Mouse (Mus musculus): ENCODE measurements around the gene Synj2. TPM values are rescaled to one million over a fixed set of nuclear protein-coding genes. Genes with fewer than 3 reads are reported as not detected.

Gene Synj2
- total RNA-seq, 2 experiments from 2014 or later = 8.3 to 9.8 TPM

DNA sequence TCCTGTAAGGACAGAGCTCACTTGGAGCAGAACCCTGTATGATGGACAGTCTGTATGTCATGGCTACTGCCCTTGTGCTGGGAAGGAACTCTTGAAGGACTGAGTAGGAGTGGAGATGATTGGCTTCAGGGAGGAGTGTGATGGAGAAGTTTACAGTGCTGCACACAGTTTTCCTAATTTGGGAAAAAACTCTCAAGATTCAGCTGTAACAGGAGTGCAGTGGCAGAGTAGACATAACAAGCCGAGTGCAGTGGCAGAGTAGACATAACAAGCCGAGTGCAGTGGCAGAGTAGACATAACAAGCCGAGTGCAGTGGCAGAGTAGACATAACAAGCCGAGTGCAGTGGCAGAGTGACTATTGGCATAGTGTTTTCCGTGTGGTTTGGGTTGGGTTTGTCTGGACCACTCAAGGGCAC is 80.3 kb downstream of the Synj2 start:
- ATAC-seq (replicated peaks; ENCODE audit: poor library complexity) = peak; percentile 63

- ATAC-seq (replicated peaks; ENCODE audit: poor library complexity) = no peak
Measured at GRCm38 (mm10) chr17:6025831-6026230, 84.8 kb downstream of the Synj2 start.

- ATAC-seq (replicated peaks; ENCODE audit: poor library complexity) = no peak
Measured at GRCm38 (mm10) chr17:6035661-6036060, 94.6 kb downstream of the Synj2 start.

DNA sequence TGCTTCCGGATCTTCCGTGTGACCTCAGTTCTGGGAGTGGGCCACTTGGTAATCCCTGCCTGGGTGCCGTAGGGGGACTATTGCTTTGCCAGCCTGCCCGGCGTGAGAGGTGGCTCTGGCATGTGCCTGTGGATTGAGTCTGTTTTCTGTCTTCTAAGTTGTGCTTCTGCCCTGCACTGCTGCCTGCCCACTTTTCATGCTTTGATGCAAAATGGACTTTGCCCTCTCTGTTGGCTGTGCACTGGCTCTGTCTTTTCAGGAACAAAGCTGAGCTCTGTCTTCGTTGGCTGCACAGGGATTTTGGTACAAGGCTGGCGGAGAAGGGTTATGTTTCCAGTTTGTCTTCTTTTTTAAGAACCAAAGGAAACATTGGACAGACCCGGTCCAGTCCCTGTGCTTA is 95.4 kb downstream of the Synj2 start:
- no peak for ATAC-seq (replicated peaks; ENCODE audit: poor library complexity)

GRCm38 (mm10) chr17:6036872-6037271 is 95.8 kb downstream of the Synj2 start:
- no peak for ATAC-seq (replicated peaks; ENCODE audit: poor library complexity)

GRCm38 (mm10) chr17:6037507-6037906 is 96.4 kb downstream of the Synj2 start:
- no peak for ATAC-seq (replicated peaks; ENCODE audit: poor library complexity)

DNA sequence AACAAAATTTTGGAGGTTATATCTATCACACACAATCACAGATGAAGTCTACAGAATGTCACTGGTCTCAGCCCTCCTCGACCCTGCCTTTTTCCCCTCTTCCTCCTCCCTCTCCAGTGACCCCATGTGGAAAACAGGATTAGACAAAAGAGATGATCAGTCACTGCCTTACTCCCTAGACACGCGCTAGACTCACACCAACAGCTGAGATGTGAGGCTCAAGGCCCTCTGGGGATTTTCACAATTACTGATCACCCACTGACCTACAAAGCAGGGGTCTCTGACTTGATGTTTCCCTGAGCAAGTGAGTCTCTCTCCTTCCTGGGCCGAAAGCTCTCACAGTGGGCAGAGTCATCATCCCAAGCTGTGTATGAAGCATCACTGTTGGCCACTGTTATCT is 111.7 kb downstream of the Synj2 start:
- ATAC-seq (replicated peaks; ENCODE audit: poor library complexity) = no peak

DNA sequence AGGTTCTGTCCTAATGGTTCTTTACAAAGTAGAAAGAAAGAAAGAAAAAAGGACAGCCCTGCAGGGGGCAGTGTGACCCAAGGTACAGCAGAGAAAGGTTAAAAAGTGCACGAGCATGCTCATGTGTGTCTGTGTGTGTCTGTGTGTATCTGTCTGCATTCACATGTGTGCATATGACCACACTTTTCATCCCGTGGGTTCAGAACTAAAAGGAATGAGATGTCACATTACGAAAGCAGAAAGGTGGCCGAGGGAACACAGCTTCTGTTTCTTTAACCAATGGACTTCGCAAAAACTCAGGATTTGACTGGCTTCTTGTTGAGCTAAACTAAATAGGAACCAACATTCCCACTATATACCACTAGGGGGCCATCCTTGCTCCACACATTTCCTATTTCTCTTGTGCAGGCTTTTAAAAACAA is 113.9 kb downstream of the Synj2 start:
- peak; percentile 96 for ATAC-seq (replicated peaks; ENCODE audit: poor library complexity)

DNA sequence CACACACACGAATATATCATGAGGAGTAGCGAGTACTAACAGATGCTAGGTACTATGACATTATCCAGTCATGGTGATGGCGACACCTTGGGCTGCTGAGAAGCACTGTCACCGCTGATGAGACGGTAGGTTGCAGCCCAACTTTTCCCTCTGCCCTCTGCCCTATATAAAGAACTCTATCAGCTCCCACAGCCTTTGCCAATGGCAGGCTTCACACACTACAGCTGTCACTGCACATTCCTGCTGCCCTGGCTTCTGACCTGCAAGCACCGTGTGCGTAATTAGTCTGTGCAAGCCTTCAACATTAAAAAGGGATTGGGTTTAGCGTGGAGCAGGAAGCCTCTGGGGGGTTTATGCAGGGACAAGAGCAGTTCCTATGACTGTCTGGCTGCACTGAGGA is 121.7 kb downstream of the Synj2 start:
- ATAC-seq (replicated peaks; ENCODE audit: poor library complexity) = no peak

DNA sequence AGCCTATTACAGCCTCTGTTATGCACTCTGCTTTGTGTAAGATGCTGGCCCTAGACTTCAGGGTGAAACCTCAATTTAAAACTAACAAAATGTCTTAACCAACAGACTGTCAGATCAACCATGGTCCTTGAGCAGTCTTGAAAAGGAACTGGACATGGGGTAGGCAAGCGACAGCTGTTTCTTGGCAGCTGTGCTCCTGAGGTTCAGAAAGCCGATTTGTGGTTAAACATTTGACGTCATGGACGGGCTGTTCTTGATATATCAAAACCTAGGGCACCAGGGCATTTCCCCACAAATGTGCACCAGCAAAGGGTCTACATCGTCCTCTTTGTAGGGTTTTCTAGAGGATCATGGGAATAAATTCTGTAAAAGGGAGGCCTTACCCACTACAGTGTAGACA is 122.5 kb downstream of the Synj2 start:
- ATAC-seq (replicated peaks; ENCODE audit: poor library complexity) = no peak

GRCm38 (mm10) chr17:6066021-6066420 is 124.9 kb downstream of the Synj2 start:
- ATAC-seq (replicated peaks; ENCODE audit: poor library complexity) = no peak

DNA sequence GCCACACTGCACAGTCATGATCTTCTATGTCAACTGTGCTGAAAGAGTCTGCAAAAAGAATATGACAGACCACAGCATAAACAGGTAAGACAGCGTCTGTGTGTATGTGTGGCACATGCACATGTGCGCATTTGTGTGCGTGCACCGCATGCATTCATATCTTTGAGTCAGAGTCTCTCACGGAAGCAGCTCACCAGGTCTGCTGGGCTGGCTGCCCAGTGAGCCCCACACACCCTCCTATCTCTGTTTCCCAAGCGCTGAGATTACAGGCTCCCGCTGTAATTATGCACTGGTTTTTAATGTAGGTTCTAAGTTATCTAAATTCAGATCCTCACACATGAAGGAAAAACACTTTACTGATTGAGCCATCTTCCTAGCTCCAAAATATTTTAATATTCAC is 126.5 kb downstream of the Synj2 start:
- no peak for ATAC-seq (replicated peaks; ENCODE audit: poor library complexity)

DNA sequence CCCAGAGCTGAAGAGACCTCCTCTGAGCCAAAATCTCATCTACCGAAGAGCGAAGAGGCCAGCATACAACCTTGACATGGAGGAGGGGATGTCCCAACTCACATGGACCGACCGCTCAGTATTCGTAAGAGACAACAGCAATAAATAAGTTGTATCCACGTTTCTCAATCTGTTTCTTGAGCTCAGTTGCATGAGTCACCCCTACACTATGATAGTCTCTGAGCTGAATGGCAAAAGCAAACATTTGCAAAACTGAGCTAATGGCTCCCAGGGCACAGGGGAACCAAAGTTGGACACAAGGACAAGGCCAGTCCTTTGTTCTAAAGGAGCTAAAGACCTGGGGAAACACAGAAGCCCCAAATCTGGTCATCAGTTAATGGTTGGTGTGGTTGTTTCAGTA is 128.8 kb downstream of the Synj2 start:
- no peak for ATAC-seq (replicated peaks; ENCODE audit: poor library complexity)

DNA sequence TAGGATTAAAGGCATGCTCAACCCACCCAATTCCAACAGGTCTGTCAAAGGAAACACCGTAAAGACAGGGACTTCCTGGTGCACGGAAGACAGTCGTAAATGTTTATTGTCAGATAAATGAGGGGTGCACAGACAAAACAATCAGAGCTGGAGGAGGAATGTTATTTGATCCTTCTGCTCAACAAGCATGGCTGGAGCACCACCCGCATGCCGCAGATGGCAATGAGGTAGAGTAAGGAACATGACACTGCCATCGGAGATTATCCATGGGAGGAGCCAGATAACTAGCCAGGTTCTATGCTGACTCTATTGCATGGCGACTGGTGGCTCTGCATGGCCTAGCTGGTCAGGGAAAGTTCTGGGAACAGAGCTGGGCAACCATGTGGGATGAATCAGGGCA is 132.3 kb downstream of the Synj2 start:
- ATAC-seq (replicated peaks; ENCODE audit: poor library complexity) = no peak

DNA sequence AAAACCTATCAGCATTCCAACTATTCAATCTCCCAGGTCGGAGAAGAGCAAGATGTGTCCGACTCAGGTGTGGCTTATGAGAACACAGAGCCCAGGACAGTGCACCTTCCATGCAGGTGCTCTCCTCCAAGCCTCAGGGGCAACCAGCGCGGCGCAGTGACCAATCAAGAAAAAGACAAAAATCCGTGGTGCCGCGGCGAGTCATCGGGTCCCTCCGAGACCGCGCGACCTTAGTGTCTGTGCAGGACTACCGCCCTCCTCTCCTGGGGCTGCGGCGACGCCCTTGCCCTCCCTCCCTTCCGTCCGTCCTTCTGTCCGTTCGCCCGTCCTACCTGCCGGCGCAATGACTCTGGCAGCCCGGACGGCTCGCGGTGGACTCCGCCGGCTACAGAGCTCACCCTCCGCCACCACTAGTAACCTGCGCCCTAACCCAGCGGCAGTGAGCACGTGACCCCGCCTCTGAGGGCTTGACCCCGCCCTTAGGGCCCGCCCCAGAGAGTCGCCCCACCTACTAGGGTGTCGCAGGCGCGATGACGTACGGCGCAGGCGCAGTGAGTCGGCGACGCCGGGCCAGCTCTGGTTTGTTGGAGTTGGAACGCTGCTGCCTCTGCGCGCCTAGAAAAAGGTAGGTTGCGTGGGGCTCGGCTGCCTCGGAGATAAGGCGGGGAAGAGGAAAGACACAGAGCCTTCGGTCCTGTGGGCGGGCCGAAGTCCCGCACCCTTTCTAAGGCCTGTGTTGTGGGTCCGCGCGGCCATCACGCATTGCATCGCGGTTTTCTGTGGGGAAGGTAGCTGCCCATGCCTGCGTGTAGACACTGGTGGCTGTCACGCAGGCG is 138.4 kb downstream of the Synj2 start, which contains the start of the genes Serac1 and Gtf2h5:
TSS of gene Serac1 (minus strand) at position 455 of the 836 bp plus-strand sequence.
TSS of gene Gtf2h5 (plus strand) at position 500 of the 836 bp plus-strand sequence.
- ATAC-seq (replicated peaks; ENCODE audit: poor library complexity) = peak; percentile 93

GRCm38 (mm10) chr17:6083323-6083890 is 142.3 kb downstream of the Synj2 start:
- ATAC-seq (replicated peaks; ENCODE audit: poor library complexity) = no peak

DNA sequence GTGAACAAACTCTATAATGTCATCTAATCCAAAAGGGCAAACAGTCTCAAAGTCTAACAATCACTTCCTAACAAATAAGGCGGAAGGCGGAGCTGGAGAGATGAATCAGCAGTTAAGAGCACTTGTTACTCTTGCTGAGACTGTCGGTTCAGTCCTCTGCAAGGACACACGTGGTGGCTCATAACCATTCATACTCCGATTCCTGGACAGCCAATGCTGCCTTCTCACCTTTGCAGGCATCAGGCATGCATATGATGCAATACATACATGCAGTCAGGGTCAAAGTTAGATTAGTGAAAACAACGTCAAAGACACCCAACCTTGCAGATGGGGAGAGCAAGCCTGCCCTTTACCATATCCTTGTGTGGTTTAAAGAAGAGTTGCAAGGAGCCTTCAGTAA is 150.5 kb downstream of the Synj2 start:
- no peak for ATAC-seq (replicated peaks; ENCODE audit: poor library complexity)

Other genes starting within 250 kb of the Synj2 start
- 50.4 and 52.7 TPM in 2 replicates for gene Snx9, start 100.0 kb upstream of the Synj2 start, total RNA-seq (2015)
- 31.3 and 35.4 TPM in 2 replicates for gene Snx9, start 100.0 kb upstream of the Synj2 start, total RNA-seq (2017)
- gene Serac1, start 138.5 kb downstream of the Synj2 start, total RNA-seq (2015) = 2.2 and 2.5 TPM in 2 replicates
- 4.7 and 5.4 TPM in 2 replicates for gene Serac1, start 138.5 kb downstream of the Synj2 start, total RNA-seq (2017)
- gene Gtf2h5, start 138.5 kb downstream of the Synj2 start, total RNA-seq (2015) = 84.0 and 93.7 TPM in 2 replicates
- gene Gtf2h5, start 138.5 kb downstream of the Synj2 start, total RNA-seq (2017) = 57.8 and 80.9 TPM in 2 replicates
- gene Tulp4, start 165.2 kb downstream of the Synj2 start, total RNA-seq (2015) = 0.59 and 0.81 TPM in 2 replicates
- gene Tulp4, start 165.2 kb downstream of the Synj2 start, total RNA-seq (2017) = 8.5 and 10.5 TPM in 2 replicates

All from megakaryocyte progenitor cell, adult 5-6 weeks (primary cell).